Mouse (Mus musculus): ENCODE measurements around the gene Eppin.
A peak's percentile ranks its signal among the peaks of the same experiment; 100 is the strongest.
"Not testable (repeated sequence)": the region's sequence is repeated elsewhere in the genome, so short reads cannot be mapped to it uniquely, and the experiment has no call there.

Eppin gene

GRCm38 (mm10) chr2:164593494-164593893 is at the start of gene Eppin:
TSS of gene Eppin (minus strand) at chr2:164593594.
- DNase-seq (ENCODE audit: low spot score in 2 of 2): no peak

- DNase-seq (ENCODE audit: low spot score in 2 of 2): peak in 1 of 2 experiments; percentile 18
Observed at GRCm38 (mm10) chr2:164641881-164642673, 48.7 kb upstream of the Eppin start.

GRCm38 (mm10) chr2:164641129-164641528 is 47.7 kb upstream of the Eppin start:
- DNase-seq (ENCODE audit: low spot score in 2 of 2): no peak

GRCm38 (mm10) chr2:164638696-164639095 is 45.3 kb upstream of the Eppin start, which contains the start of gene Wfdc16:
TSS of gene Wfdc16 (minus strand) at chr2:164638796.
- DNase-seq (ENCODE audit: low spot score in 2 of 2): no peak

GRCm38 (mm10) chr2:164635266-164635665 is 41.9 kb upstream of the Eppin start:
- no peak for DNase-seq (ENCODE audit: low spot score in 2 of 2)

GRCm38 (mm10) chr2:164621775-164622174 is 28.4 kb upstream of the Eppin start:
- DNase-seq (ENCODE audit: low spot score in 2 of 2): no peak

- no peak for DNase-seq (ENCODE audit: low spot score in 2 of 2)
Observed at GRCm38 (mm10) chr2:164619050-164619449, 25.7 kb upstream of the Eppin start.

GRCm38 (mm10) chr2:164615386-164615785 is 22.0 kb upstream of the Eppin start:
- no peak for DNase-seq (ENCODE audit: low spot score in 2 of 2)

- peak in 1 of 2 experiments; percentile 13 for DNase-seq (ENCODE audit: low spot score in 2 of 2)
Observed at GRCm38 (mm10) chr2:164613471-164613870, 20.1 kb upstream of the Eppin start, which contains the start of the genes Wfdc6b and Wfdc8. TSS of gene Wfdc6b (plus strand) at chr2:164613522. TSS of gene Wfdc8 (minus strand) at chr2:164613626.

- DNase-seq (ENCODE audit: low spot score in 2 of 2): no peak
Observed at GRCm38 (mm10) chr2:164608781-164609180, 15.4 kb upstream of the Eppin start.

GRCm38 (mm10) chr2:164604411-164604810 is 11.0 kb upstream of the Eppin start:
- no peak for DNase-seq (ENCODE audit: low spot score in 2 of 2)

GRCm38 (mm10) chr2:164603482-164603881 is 10.1 kb upstream of the Eppin start:
- no peak for DNase-seq (ENCODE audit: low spot score in 2 of 2)

- no peak for DNase-seq (ENCODE audit: low spot score in 2 of 2)
Observed at GRCm38 (mm10) chr2:164600179-164600578, 6.8 kb upstream of the Eppin start.

GRCm38 (mm10) chr2:164592014-164592413 is 1.4 kb downstream of the Eppin start:
- peak in 1 of 2 experiments; percentile 10 for DNase-seq (ENCODE audit: low spot score in 2 of 2)

- DNase-seq (ENCODE audit: low spot score in 2 of 2): not testable (repeated sequence)
Observed at GRCm38 (mm10) chr2:164585025-164585725, 8.2 kb downstream of the Eppin start, which contains the start of gene Wfdc6a. TSS of gene Wfdc6a (minus strand) at chr2:164585447.

- not testable (repeated sequence) for DNase-seq (ENCODE audit: low spot score in 2 of 2)
Observed at GRCm38 (mm10) chr2:164573359-164573758, 20.0 kb downstream of the Eppin start, which contains the start of gene Spint3. TSS of gene Spint3 (minus strand) at chr2:164573459.

- DNase-seq (ENCODE audit: low spot score in 2 of 2): no peak
Observed at GRCm38 (mm10) chr2:164567460-164567859, 25.9 kb downstream of the Eppin start.

- no peak for DNase-seq (ENCODE audit: low spot score in 2 of 2)
Observed at GRCm38 (mm10) chr2:164566997-164567396, 26.4 kb downstream of the Eppin start.

GRCm38 (mm10) chr2:164564346-164564745 is 29.0 kb downstream of the Eppin start:
- DNase-seq (ENCODE audit: low spot score in 2 of 2): no peak

GRCm38 (mm10) chr2:164563339-164564038 is 29.9 kb downstream of the Eppin start:
- DNase-seq (ENCODE audit: low spot score in 2 of 2): peak in 1 of 2 experiments; percentile 26

- DNase-seq (ENCODE audit: low spot score in 2 of 2): no peak
Observed at GRCm38 (mm10) chr2:164562391-164563188, 30.8 kb downstream of the Eppin start, which contains the start of gene Wfdc2. TSS of gene Wfdc2 (plus strand) at chr2:164562413.
